Mouse (Mus musculus) intestine, embryonic 15.5 days (tissue): ENCODE results near the gene Trip13. TPM values are rescaled to one million over a fixed set of nuclear protein-coding genes. Genes with fewer than 3 reads are reported as not detected.

Experiments
- ATAC-seq: fragments of 200-750 bp; cut with Nextera tagmentation; 2 replicates; pipeline ENCODE4 v1.8.0; 2017; ENCODE audit warnings: moderate TSS enrichment, moderate library complexity
- H3K27ac ChIP-seq: fragments of 300-500 bp; sonication (generic); 2 replicates; pipeline ENCODE4 v1.5.1; 2015; ENCODE audit warnings: mild to moderate bottlenecking, inconsistent platforms
- H3K27me3 ChIP-seq: fragments of 300-500 bp; sonication (generic); replicated peaks from 2 replicates; pipeline ENCODE4 v1.6.1; 2015; ENCODE audit warnings: inconsistent platforms
- H3K36me3 ChIP-seq: fragments of 300-500 bp; sonication (generic); 2 replicates; pipeline ENCODE4 v1.6.1; 2015; ENCODE audit warnings: inconsistent platforms
- H3K4me1 ChIP-seq: fragments of 300-500 bp; sonication (generic); replicated peaks from 2 replicates; pipeline ENCODE4 v1.6.1; 2015; ENCODE audit warnings: inconsistent platforms
- H3K4me2 ChIP-seq: fragments of 300-500 bp; sonication (generic); replicated peaks from 2 replicates; pipeline ENCODE4 v1.6.1; 2015; ENCODE audit warnings: mild to moderate bottlenecking, inconsistent platforms
- H3K4me3 ChIP-seq: fragments of 300-500 bp; sonication (generic); replicated peaks from 2 replicates; pipeline ENCODE4 v1.5.1; 2015; ENCODE audit warnings: inconsistent platforms
- H3K9ac ChIP-seq: fragments of 300-500 bp; sonication (generic); 2 replicates; pipeline ENCODE4 v1.6.1; 2015; ENCODE audit warnings: inconsistent platforms
- H3K9me3 ChIP-seq: fragments of 300-500 bp; sonication (generic); 2 replicates; pipeline ENCODE4 v1.6.1; 2016; ENCODE audit warnings: inconsistent platforms
- WGBS: fragments of 180-500 bp; shearing (Covaris S2); methylation state at CpG from one replicate; pipeline ENCODE4 v1.1.7; 2015; 5-methylcytosine and 5-hydroxymethylcytosine counted together
- polyA plus RNA-seq: library from polyadenylated mRNA; unstranded; fragments of >200 nt; fragmentation: Nextera tagmentation; extraction: Ambion mirVana; gene quantifications from 2 replicates; pipeline ENCODE4 v1.2.1, GENCODE M21; 2015

Gene Trip13
- polyA plus RNA-seq, 1 experiment from 2014 or later, result 41.3 TPM

GRCm38 (mm10) chr13:73939101-73939500, 1.5 kb upstream of the Trip13 start:
- Histone ChIP-seq H3K4me3 (no peak overlapping the region), H3K9ac (no peak overlapping the region), H3K36me3 (peaks cover 20% of the 10 kb centered on the region), H3K4me2 (no peak overlapping the region), H3K4me1 (peaks cover 10% of the 10 kb centered on the region), H3K27me3 (no peaks in the 10 kb centered on the region), H3K9me3 (no peaks in the 10 kb centered on the region), H3K27ac (no peak overlapping the region)
- ATAC-seq, result no peak
- WGBS, result 93% methylated on average over 5 of the region's 5 CpGs

DNA sequence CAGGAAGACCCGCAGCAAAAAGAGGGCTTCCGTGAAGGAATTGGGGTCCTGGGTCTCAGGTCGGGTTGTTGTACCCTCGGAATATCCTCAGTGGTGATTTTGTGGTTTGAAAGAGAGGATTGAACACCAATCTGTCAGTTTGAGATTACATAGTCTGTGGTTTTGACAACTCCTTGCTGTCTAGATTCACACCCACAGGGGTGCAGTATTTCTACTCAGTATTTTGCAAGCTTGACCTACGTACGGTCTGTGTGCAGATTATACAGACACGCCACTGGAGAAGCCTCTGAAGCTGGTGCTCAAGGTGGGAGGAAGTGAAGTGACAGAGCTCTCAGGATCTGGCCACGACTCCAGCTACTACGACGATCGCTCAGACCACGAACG, 585 bp upstream of the Trip13 start:
- ATAC-seq, result peak; percentile 23
- H3K4me1 ChIP-seq, result peaks cover 10% of the 10 kb centered on the region
- H3K9me3 ChIP-seq, result no peaks in the 10 kb centered on the region
- H3K4me2 ChIP-seq, result peak overlapping the region; percentile 70
- H3K4me3 ChIP-seq, result peak overlapping the region; percentile 74
- H3K36me3 ChIP-seq, result peaks cover 13% of the 10 kb centered on the region
- peak overlapping the region; percentile 73 for H3K9ac ChIP-seq
- H3K27me3 ChIP-seq, result no peaks in the 10 kb centered on the region
- H3K27ac ChIP-seq, result peak overlapping the region; percentile 89
- WGBS, result 31% methylated on average over 13 of the region's 13 CpGs

DNA sequence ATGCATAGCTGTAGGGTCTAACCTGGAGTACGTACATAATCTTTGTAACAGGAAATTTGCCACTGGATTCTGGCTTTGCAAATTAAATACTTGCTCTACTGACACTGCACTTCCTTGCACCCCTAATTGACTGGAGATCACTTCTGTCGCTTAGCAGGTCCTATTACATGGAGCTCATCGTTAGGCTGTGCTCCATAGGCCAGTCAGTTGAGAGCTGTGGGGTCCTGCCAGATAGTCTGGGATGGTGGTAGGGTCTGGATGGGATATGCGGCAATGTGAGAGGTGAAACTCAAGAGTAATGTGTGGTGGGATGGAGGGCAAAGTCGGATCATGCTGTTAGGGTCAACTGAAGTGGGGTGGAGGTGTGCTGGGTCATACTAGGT, 655 bp downstream of the Trip13 start:
- H3K9me3 ChIP-seq, result no peaks in the 10 kb centered on the region
- H3K4me3 ChIP-seq, result peak overlapping the region; percentile 74
- H3K4me1 ChIP-seq, result peaks cover 10% of the 10 kb centered on the region
- H3K27me3 ChIP-seq, result no peaks in the 10 kb centered on the region
- WGBS, result 15% methylated on average over 5 of the region's 5 CpGs
- peak overlapping the region; percentile 73 for H3K9ac ChIP-seq
- no peak overlapping the region for H3K27ac ChIP-seq
- H3K4me2 ChIP-seq, result peak overlapping the region; percentile 70
- ATAC-seq, result peak; percentile 32
- peaks cover 1% of the 10 kb centered on the region for H3K36me3 ChIP-seq

DNA sequence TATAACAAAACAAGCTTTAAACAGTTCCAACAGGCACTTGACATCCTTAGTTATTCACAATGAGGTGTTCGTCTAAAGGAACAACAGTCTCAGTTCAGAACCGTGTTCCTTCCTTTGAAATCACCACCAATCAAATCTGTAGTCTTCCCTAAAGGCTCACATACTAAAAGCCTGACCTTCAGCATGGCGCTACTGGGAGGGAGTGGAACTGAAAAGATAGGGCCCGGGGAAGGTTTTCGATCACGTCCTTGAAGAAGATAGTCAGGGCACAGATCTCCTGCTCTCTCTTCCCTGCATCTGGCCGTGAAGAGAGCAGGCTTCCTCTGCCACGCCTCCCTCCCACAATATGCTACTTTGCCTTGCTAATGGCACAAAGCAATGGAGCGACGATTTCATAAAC, 5.4 kb downstream of the Trip13 start:
- no peak overlapping the region for H3K9ac ChIP-seq
- WGBS, result 92% methylated on average over 10 of the region's 10 CpGs
- H3K4me3 ChIP-seq, result no peak overlapping the region
- H3K4me1 ChIP-seq, result 0 out of 2 replicates have a peak, but pooled peaks cover 1% of the 10 kb centered on the region
- peaks cover 12% of the 10 kb centered on the region for H3K36me3 ChIP-seq
- no peaks in the 10 kb centered on the region for H3K9me3 ChIP-seq
- ATAC-seq, result no peak
- no peaks in the 10 kb centered on the region for H3K27me3 ChIP-seq
- H3K4me2 ChIP-seq, result no peak overlapping the region
- no peak overlapping the region for H3K27ac ChIP-seq

DNA sequence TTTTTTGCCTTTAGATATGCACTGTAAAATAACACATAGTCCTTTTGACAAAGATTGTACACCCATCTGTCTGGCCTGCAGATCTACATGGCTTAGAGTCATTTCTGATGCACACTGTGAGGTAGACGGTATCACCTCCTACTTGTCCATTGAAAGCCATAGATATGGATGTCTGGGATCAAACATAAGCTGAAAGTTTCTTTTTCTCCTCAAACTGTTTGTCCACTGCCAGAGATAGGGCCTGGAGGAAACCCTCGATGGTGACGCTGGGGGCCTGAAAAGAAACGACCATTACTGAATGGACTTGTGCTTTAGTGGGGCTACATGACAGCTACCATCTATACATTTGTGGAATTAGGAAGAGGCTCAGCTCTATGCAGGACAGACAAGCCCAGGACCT, 24.5 kb downstream of the Trip13 start:
- Histone ChIP-seq H3K9me3 (no peaks in the 10 kb centered on the region), H3K36me3 (peaks cover 11% of the 10 kb centered on the region)
- ATAC-seq, result no peak

GRCm38 (mm10) chr13:73907683-73908412, 29.7 kb downstream of the Trip13 start:
- Histone ChIP-seq H3K9ac (no peak overlapping the region), H3K27me3 (no peaks in the 10 kb centered on the region), H3K4me3 (no peak overlapping the region), H3K4me1 (no peaks in the 10 kb centered on the region), H3K9me3 (no peaks in the 10 kb centered on the region), H3K4me2 (no peak overlapping the region), H3K27ac (no peak overlapping the region), H3K36me3 (no peaks in the 10 kb centered on the region; the same call in 1 of the 2 replicates)
- WGBS, result 57% methylated on average over 2 of the region's 2 CpGs
- ATAC-seq, result peak; percentile 51; the same call in 1 of the 2 replicates

More for the DNA sequence above, 24.5 kb downstream of the Trip13 start:
- WGBS, result 92% methylated on average over 4 of the region's 4 CpGs
- Histone ChIP-seq H3K27me3 (no peaks in the 10 kb centered on the region), H3K9ac (no peak overlapping the region), H3K4me1 (no peaks in the 10 kb centered on the region), H3K4me3 (no peak overlapping the region), H3K27ac (no peak overlapping the region), H3K4me2 (no peak overlapping the region)

- no peak overlapping the region for H3K4me2 ChIP-seq
- no peak overlapping the region for H3K9ac ChIP-seq
- H3K4me3 ChIP-seq, result no peak overlapping the region
- no peaks in the 10 kb centered on the region for H3K9me3 ChIP-seq
- no peaks in the 10 kb centered on the region; the same call in 1 of the 2 replicates for H3K36me3 ChIP-seq
- WGBS, result 86% methylated on average over 5 of the region's 5 CpGs
- H3K4me1 ChIP-seq, result no peaks in the 10 kb centered on the region
- H3K27me3 ChIP-seq, result no peaks in the 10 kb centered on the region
- no peak overlapping the region for H3K27ac ChIP-seq
- no peak for ATAC-seq
Measured at GRCm38 (mm10) chr13:73907136-73907535, 30.4 kb downstream of the Trip13 start.

- no peaks in the 10 kb centered on the region for H3K9me3 ChIP-seq
- H3K4me3 ChIP-seq, result no peak overlapping the region
- no peak overlapping the region for H3K4me2 ChIP-seq
- WGBS, result 61% methylated on average over 3 of the region's 3 CpGs
- no peak for ATAC-seq
- no peak overlapping the region for H3K9ac ChIP-seq
- H3K27ac ChIP-seq, result no peak overlapping the region
- no peaks in the 10 kb centered on the region for H3K27me3 ChIP-seq
- no peaks in the 10 kb centered on the region for H3K36me3 ChIP-seq
- peaks cover 2% of the 10 kb centered on the region; the same call in 1 of the 2 replicates for H3K4me1 ChIP-seq
Measured at GRCm38 (mm10) chr13:73897561-73897960, 40.0 kb downstream of the Trip13 start.

GRCm38 (mm10) chr13:73892493-73893178, 44.9 kb downstream of the Trip13 start:
- Histone ChIP-seq H3K9ac (no peak overlapping the region), H3K9me3 (no peaks in the 10 kb centered on the region), H3K4me1 (peaks cover 8% of the 10 kb centered on the region), H3K4me2 (no peak overlapping the region), H3K4me3 (no peak overlapping the region), H3K27me3 (no peaks in the 10 kb centered on the region), H3K36me3 (no peaks in the 10 kb centered on the region), H3K27ac (peak overlapping the region; percentile 49)
- ATAC-seq, result peak; percentile 75
- WGBS, result 37% methylated on average over 6 of the region's 6 CpGs

- no peak overlapping the region for H3K9ac ChIP-seq
- peaks cover 9% of the 10 kb centered on the region for H3K4me1 ChIP-seq
- WGBS, result 36% methylated on average over 4 of the region's 4 CpGs
- H3K4me2 ChIP-seq, result no peak overlapping the region
- H3K27me3 ChIP-seq, result no peaks in the 10 kb centered on the region
- no peak overlapping the region for H3K27ac ChIP-seq
- H3K4me3 ChIP-seq, result no peak overlapping the region
- no peaks in the 10 kb centered on the region for H3K9me3 ChIP-seq
- no peaks in the 10 kb centered on the region for H3K36me3 ChIP-seq
- peak; percentile 76 for ATAC-seq
Measured at GRCm38 (mm10) chr13:73887415-73887874, 50.1 kb downstream of the Trip13 start.

- no peak overlapping the region for H3K9ac ChIP-seq
- no peak for ATAC-seq
- no peaks in the 10 kb centered on the region for H3K36me3 ChIP-seq
- no peak overlapping the region for H3K4me3 ChIP-seq
- peaks cover 3% of the 10 kb centered on the region; the same call in 1 of the 2 replicates for H3K4me1 ChIP-seq
- H3K9me3 ChIP-seq, result no peaks in the 10 kb centered on the region
- no peak overlapping the region for H3K27ac ChIP-seq
- no peak overlapping the region for H3K4me2 ChIP-seq
- no peaks in the 10 kb centered on the region for H3K27me3 ChIP-seq
- 87% methylated on average over 5 of the region's 5 CpGs for WGBS
Measured at GRCm38 (mm10) chr13:73886601-73887000, 51.0 kb downstream of the Trip13 start.

GRCm38 (mm10) chr13:73886066-73886465, 51.5 kb downstream of the Trip13 start:
- no peak overlapping the region for H3K4me2 ChIP-seq
- WGBS, result 75% methylated on average over 4 of the region's 4 CpGs
- no peak overlapping the region for H3K27ac ChIP-seq
- H3K4me1 ChIP-seq, result peaks cover 3% of the 10 kb centered on the region; the same call in 1 of the 2 replicates
- no peak for ATAC-seq
- no peak overlapping the region for H3K4me3 ChIP-seq
- no peaks in the 10 kb centered on the region for H3K36me3 ChIP-seq
- H3K9me3 ChIP-seq, result no peaks in the 10 kb centered on the region
- H3K27me3 ChIP-seq, result no peaks in the 10 kb centered on the region
- H3K9ac ChIP-seq, result no peak overlapping the region
